Mouse (Mus musculus) ES-E14 (cell line): ENCODE measurements around the gene Cutal. TPM values are rescaled to one million over a fixed set of nuclear protein-coding genes. Genes with fewer than 3 reads are reported as not detected.

Source experiments
- DNase-seq: peaks from one replicate; pipeline ENCODE4 v3.0.0-alpha.2; 2013; ENCODE audit warnings: low read depth, low spot score
- H3K27ac ChIP-seq: 2 replicates; pipeline ENCODE4 v1.5.1; 2012; ENCODE audit warnings: low read depth, mild to moderate bottlenecking, low read length, moderate library complexity, mixed read lengths; ENCODE audit not compliant: poor library complexity, insufficient read depth, severe bottlenecking
- H3K36me3 ChIP-seq: 2 replicates; pipeline ENCODE4 v1.6.1; 2012; ENCODE audit warnings: mild to moderate bottlenecking, low read length, moderate library complexity, mixed read lengths; ENCODE audit not compliant: control insufficient read depth, poor library complexity, insufficient read depth, severe bottlenecking
- H3K4me1 ChIP-seq, 2 experiments: fragments of 150-350 bp in 1 of 2; sonication (generic) in 1 of 2; 2 replicates each; pipeline ENCODE4 v1.6.1; 2012; ENCODE audit warnings: low read length in 2 of 2, mild to moderate bottlenecking in 1 of 2, mixed read lengths in 1 of 2; ENCODE audit not compliant: control insufficient read depth in 2 of 2, insufficient read depth in 2 of 2, poor library complexity in 1 of 2
- H3K4me3 ChIP-seq, 2 experiments: fragments of 150-350 bp in 1 of 2; sonication (generic) in 1 of 2; 2 replicates each; pipeline ENCODE4 v1.5.1; 2012; ENCODE audit warnings: low read length in 2 of 2, low read depth in 1 of 2, mild to moderate bottlenecking in 1 of 2, mixed read lengths in 1 of 2; ENCODE audit not compliant: insufficient read depth in 1 of 2, poor library complexity in 1 of 2, severe bottlenecking in 1 of 2
- H3K9ac ChIP-seq: 2 replicates; pipeline ENCODE4 v1.6.1; 2012; ENCODE audit warnings: low read depth, mild to moderate bottlenecking, low read length, mixed read lengths; ENCODE audit not compliant: poor library complexity, insufficient read depth, severe bottlenecking
- H3K9me3 ChIP-seq: fragments of 150-350 bp; sonication (generic); 2 replicates; pipeline ENCODE4 v1.6.1; 2012; ENCODE audit warnings: low read depth, mild to moderate bottlenecking, low read length; ENCODE audit not compliant: control insufficient read depth, insufficient read depth
- CHD2 ChIP-seq: IDR thresholded peaks from 2 replicates; pipeline ENCODE4 v1.6.1; 2014; ENCODE audit warnings: mild to moderate bottlenecking, low read depth, low read length, inconsistent platforms
- HCFC1 ChIP-seq: IDR thresholded peaks from 2 replicates; pipeline ENCODE4 v1.6.1; 2012; ENCODE audit warnings: low read length, inconsistent platforms, borderline replicate concordance; ENCODE audit not compliant: insufficient read depth
- MAFK ChIP-seq: IDR thresholded peaks from 2 replicates; pipeline ENCODE4 v1.6.1; 2014; ENCODE audit warnings: mild to moderate bottlenecking, low read depth, low read length, inconsistent platforms; ENCODE audit not compliant: insufficient read depth
- ZC3H11A ChIP-seq: IDR thresholded peaks from 2 replicates; pipeline ENCODE4 v1.6.1; 2012; ENCODE audit warnings: low read depth, mild to moderate bottlenecking, inconsistent platforms, low read length, borderline replicate concordance
- ZNF384 ChIP-seq: IDR thresholded peaks from 2 replicates; pipeline ENCODE4 v1.6.1; 2012; ENCODE audit warnings: low read depth, low read length, inconsistent platforms
- in situ Hi-C, 2 experiments: fragments of 600-800 bp; cut with MboI; formaldehyde crosslinking; loops; one replicate each; pipeline ENCODE4 v1.15.1; 2025; ENCODE audit warnings: low sequenced_read_pairs in 2 of 2, inconsistent platforms in 1 of 2; ENCODE audit not compliant: unreplicated experiment in 2 of 2
- total RNA-seq: library from RNA; depleted of rRNA; stranded (reverse); fragments of 300-350 nt; gene quantifications from 2 replicates; pipeline ENCODE4 v1.2.3, GENCODE M21; 2012; rRNA removed

The Cutal gene
- 0.22 and 0.42 TPM in 2 replicates for total RNA-seq

GRCm38 (mm10) chr2:34874271-34874670 is at the start of gene Cutal:
Gene Cutal, plus strand, starts transcription at chr2:34874396.
- peaks cover 2 to 6% of the 10 kb centered on the region in 2 experiments; a peak in 1 of 4 replicates for H3K4me1 ChIP-seq
- H3K4me3 ChIP-seq: peak within 1 kb of the TSS; percentile 57 to 64
- no peak within 1 kb of the TSS for H3K27ac ChIP-seq
- H3K36me3 ChIP-seq: no peaks in the 10 kb centered on the region
- in situ Hi-C loops: no loop called here
- H3K9me3 ChIP-seq: no peaks in the 10 kb centered on the region
- TF ChIP-seq ZC3H11A (no peak), CHD2 (no peak), HCFC1 (no peak), ZNF384 (no peak), MAFK (no peak)
- H3K9ac ChIP-seq: peak within 1 kb of the TSS; percentile 64
- no peak for DNase-seq

GRCm38 (mm10) chr2:34825827-34826459 is 48.3 kb upstream of the Cutal start, which contains the start of gene Fbxw2:
Gene Fbxw2, minus strand, starts transcription at chr2:34826311.
- Histone ChIP-seq H3K4me1 (peaks cover 5% of the 10 kb centered on the region in 2 experiments; a peak in 1 of 4 replicates), H3K36me3 (peaks cover 2% of the 10 kb centered on the region), H3K9ac (peak within 1 kb of the TSS; percentile 89), H3K9me3 (no peaks in the 10 kb centered on the region), H3K4me3 (peak within 1 kb of the TSS; percentile 79 to 82), H3K27ac (peak within 1 kb of the TSS; percentile 35)
- in situ Hi-C loops: loop anchor here in 1 of 2 experiments (25.0 kb wide), 1 partner anchor 286 kb away; the partner anchor contains the start of genes AI182371 and Cntrl
- DNase-seq: peak; percentile 67
- TF ChIP-seq HCFC1 (peak; percentile 88), ZC3H11A (no peak)

- Histone ChIP-seq H3K4me1 (peaks cover 3 to 5% of the 10 kb centered on the region in 2 experiments; a peak in 1 of 4 replicates), H3K27ac (peak overlapping the region; percentile 35; the same call in 1 of the 2 replicates), H3K36me3 (no peaks in the 10 kb centered on the region), H3K4me3 (peak overlapping the region; percentile 79 to 82), H3K9ac (peak overlapping the region; percentile 87), H3K9me3 (no peaks in the 10 kb centered on the region)
- in situ Hi-C loops: loop anchor here in 1 of 2 experiments (25.0 kb wide), 1 partner anchor 286 kb away; the partner anchor contains the start of genes AI182371 and Cntrl
- DNase-seq: no peak
- TF ChIP-seq ZNF384: peak; percentile 75
- no peak for TF ChIP-seq ZC3H11A
- no peak for TF ChIP-seq HCFC1
These were observed 47.5 kb upstream of the Cutal start for GRCm38 (mm10) chr2:34826460-34827231.

GRCm38 (mm10) chr2:34827591-34827990 is 46.6 kb upstream of the Cutal start:
- no peak for TF ChIP-seq HCFC1
- TF ChIP-seq MAFK: no peak
- no peak for TF ChIP-seq ZC3H11A
- TF ChIP-seq CHD2: no peak
- no peak for TF ChIP-seq ZNF384
- in situ Hi-C loops: loop anchor here in 1 of 2 experiments (25.0 kb wide), 1 partner anchor 285 kb away; the partner anchor contains the start of genes AI182371 and Cntrl

More at GRCm38 (mm10) chr2:34827591-34827990, 46.6 kb upstream of the Cutal start:
- H3K9ac ChIP-seq: no peak overlapping the region
- H3K9me3 ChIP-seq: no peaks in the 10 kb centered on the region
- H3K4me1 ChIP-seq: peaks cover 3 to 5% of the 10 kb centered on the region in 2 experiments; a peak in 1 of 4 replicates
- H3K36me3 ChIP-seq: no peaks in the 10 kb centered on the region
- no peak overlapping the region for H3K27ac ChIP-seq
- DNase-seq: no peak
- no peak overlapping the region for H3K4me3 ChIP-seq
